Mouse (Mus musculus) embryonic fibroblast, embryonic 13.5 days (primary cell): ENCODE results near the gene Vps9d1. TPM values are rescaled to one million over a fixed set of nuclear protein-coding genes. Genes with fewer than 3 reads are reported as not detected.

ENCODE experiments used
- H3K27ac ChIP-seq: 2 replicates; pipeline ENCODE4 v1.5.1; 2012; ENCODE audit warnings: low read length, control low read depth, inconsistent platforms; ENCODE audit not compliant: insufficient read depth
- H3K4me1 ChIP-seq: 2 replicates; pipeline ENCODE4 v1.6.1; 2011; ENCODE audit warnings: low read length; ENCODE audit not compliant: control insufficient read depth, insufficient read depth
- H3K4me3 ChIP-seq: 2 replicates; pipeline ENCODE4 v1.5.1; 2011; ENCODE audit warnings: mild to moderate bottlenecking, control low read depth, low read length; ENCODE audit not compliant: insufficient read depth
- CTCF ChIP-seq: IDR thresholded peaks from 2 replicates; pipeline ENCODE4 v1.5.1; 2011; ENCODE audit warnings: mild to moderate bottlenecking, control low read depth, low read length, moderate library complexity, borderline replicate concordance; ENCODE audit not compliant: insufficient read depth
- POLR2A ChIP-seq: IDR thresholded peaks from 2 replicates; pipeline ENCODE4 v1.6.1; 2011; ENCODE audit warnings: low read depth, mild to moderate bottlenecking, control low read depth, low read length, moderate library complexity
- polyA plus RNA-seq: library from polyadenylated mRNA; stranded (reverse); fragments of >200 nt; gene quantifications from 2 replicates; pipeline ENCODE4 v1.2.4, GENCODE M21; 2011; ENCODE audit warnings: low read depth; ENCODE audit not compliant: missing spikeins, insufficient read length

The Vps9d1 gene
- polyA plus RNA-seq, 1 experiment = 14.3 TPM

DNA sequence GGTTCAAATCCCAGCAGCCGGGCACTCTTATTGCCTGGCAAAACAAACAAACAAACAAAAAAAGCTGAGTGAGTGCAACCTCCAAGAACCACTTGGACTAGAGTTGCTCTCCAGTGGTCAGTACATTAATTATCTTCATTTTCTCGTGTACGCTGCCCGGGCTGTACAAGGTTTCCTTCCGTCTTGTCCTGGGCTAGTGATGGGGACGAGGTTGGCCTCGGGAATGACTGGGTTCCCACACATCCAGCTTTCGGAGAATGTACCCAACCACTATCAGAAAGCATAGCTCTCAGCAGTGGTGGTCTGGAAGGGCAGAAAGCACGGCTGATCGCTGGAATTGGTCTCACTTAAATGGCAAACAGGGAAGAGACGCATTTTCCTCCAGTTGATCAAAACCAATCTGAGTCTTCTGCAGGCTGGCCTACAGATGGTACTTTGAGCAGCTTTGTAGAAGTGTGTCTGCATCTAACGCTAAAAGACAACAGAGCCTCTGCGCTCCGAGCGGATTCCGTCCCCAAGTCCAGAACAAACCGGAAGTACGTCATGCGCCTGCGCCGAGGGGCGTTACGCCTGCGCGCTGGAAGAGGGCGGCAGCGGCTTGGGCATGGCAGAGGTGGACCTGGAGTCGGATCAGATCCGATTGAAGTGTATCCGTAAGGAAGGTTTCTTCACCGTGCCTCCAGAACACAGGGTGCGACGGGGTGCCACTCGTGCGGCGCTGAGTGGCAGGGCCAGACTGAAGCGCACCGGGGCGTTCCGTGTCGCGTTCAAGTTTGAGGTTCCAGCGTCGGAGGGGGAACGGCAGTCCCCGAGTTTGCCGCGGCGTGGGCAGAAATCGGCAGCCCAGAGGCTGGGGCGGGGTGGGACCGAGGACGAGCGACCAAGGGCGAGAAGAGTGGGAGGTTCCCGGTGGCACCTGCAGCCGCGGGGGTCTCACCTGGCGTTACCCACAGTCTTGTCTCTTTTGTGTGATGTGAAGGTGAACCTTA, 29.6 kb downstream of the Vps9d1 start, which contains the start of gene Cdk10:
TSS of gene Cdk10 (plus strand) at position 565 of the 989 bp plus-strand sequence.
- H3K27ac ChIP-seq = 0 out of 2 replicates have a peak within 1 kb of the TSS, but pooled peaks have one; percentile 36
- H3K4me1 ChIP-seq = 0 out of 2 replicates have a peak, but pooled peaks cover 4% of the 10 kb centered on the region
- TF ChIP-seq CTCF (no peak), POLR2A (peak; percentile 99)
- H3K4me3 ChIP-seq = peak within 1 kb of the TSS; percentile 66

DNA sequence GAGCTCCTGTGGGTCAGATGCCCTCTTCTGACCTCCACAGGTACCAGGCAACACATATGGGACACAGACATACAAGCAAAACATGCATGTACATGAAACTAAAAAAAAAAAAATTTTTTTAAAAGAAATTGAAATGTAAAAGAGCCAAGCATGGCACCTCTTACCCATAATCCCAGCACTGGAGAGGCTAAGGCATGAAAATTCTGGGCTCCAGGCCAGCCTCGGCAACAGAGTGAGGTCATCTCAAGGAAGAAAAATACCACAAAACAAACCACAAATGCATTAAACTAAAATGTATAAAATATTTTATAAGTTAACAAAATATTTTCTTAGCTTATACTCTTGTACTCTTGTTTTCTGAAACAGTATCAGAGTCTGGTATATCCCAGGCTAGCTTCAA, 33.2 kb downstream of the Vps9d1 start:
- no peak for TF ChIP-seq POLR2A
- no peak for TF ChIP-seq CTCF
- Histone ChIP-seq H3K27ac (no peak overlapping the region), H3K4me3 (no peak overlapping the region), H3K4me1 (0 out of 2 replicates have a peak, but pooled peaks cover 4% of the 10 kb centered on the region)

DNA sequence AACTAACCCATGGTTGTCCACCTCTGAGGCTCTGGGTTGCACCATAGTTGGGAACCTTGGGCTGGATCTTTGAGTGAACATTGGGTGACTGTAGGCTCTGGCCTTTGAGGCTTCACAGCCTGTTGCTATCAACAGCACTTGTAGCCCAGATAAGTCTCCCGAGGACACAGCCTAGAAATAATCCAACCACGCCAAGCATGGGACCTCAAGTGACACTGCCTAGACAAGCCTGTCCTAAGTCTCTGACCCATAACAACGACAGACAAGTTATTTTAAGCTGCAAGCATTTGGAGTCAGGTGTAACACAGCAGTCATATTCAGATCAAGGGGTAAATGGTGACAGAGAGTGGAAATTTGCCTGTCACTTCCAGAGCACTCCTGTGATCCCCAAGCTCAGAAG, 38.7 kb downstream of the Vps9d1 start:
- no peak overlapping the region for H3K27ac ChIP-seq
- no peak overlapping the region for H3K4me3 ChIP-seq
- no peak for TF ChIP-seq POLR2A
- TF ChIP-seq CTCF = no peak
- H3K4me1 ChIP-seq = 0 out of 2 replicates have a peak, but pooled peaks cover 6% of the 10 kb centered on the region

DNA sequence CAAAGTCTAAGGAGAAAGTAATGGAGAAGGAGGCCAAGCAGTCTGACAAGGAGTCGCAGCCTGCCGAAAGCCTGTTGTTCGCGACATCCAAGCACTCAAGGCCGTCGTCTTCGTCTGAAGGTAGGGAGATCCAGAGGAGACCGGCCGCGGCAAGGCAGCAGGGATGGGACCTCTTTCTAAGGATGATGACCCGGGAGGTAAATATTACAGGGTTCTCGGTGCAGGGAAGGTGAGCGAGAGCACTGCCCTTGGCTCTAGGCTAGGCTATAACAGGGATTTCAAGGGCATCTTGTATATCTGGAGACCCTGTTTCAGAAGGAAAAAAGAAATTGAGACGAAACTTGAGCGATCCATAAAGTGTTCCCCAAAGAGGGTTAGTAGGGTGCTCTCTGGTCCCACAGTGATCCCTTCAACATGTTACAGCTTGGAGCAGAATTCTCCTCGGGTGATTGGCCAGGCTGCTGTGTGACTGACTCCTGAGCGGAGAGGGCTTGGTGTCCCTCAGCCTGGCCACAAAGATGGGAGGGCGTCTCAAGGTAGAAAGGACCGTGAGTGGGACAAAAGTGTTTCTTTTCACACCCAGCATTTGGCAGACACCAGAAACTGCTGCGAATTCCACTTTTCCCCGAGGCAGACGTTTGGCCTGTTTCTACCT, 40.9 kb downstream of the Vps9d1 start:
- H3K27ac ChIP-seq = peak overlapping the region; percentile 35; the same call in 1 of the 2 replicates
- H3K4me1 ChIP-seq = 0 out of 2 replicates have a peak, but pooled peaks cover 6% of the 10 kb centered on the region

GRCm38 (mm10) chr8:123212321-123213117, 41.6 kb downstream of the Vps9d1 start, which contains the start of the genes Chmp1a and Spata33:
TSS of gene Chmp1a (minus strand) at chr8:123212763.
TSS of gene Spata33 (plus strand) at chr8:123212832.
- Histone ChIP-seq H3K27ac (peak within 1 kb of the TSS; percentile 35; the same call in 1 of the 2 replicates), H3K4me1 (0 out of 2 replicates have a peak, but pooled peaks cover 6% of the 10 kb centered on the region), H3K4me3 (peak within 1 kb of the TSS; percentile 99)
- TF ChIP-seq POLR2A = peak; percentile 79
- no peak for TF ChIP-seq CTCF

More for the DNA sequence above, 40.9 kb downstream of the Vps9d1 start:
- peak overlapping the region; percentile 60 for H3K4me3 ChIP-seq
- TF ChIP-seq POLR2A (0 out of 2 replicates have a peak, but pooled peaks have one; percentile 43), CTCF (no peak)

DNA sequence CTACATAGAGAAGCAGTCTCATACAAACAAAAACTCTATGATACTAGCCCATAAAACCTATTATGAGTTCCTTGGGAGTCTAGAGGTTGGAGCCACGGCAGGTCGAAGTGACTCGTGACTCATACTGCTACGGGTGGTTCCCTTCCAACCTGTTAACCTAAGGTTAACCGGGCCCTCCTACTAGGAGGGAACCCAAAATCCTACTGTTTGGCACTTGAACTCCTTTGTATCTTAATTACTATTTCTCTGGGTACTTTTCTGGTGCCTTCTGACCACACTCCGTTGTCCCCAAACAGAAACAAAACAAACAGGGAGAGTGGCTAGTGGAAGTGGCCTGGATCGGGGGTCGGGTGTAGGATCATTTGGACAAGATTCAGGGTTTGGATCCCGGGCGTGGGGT, 42.3 kb downstream of the Vps9d1 start:
- Histone ChIP-seq H3K27ac (no peak overlapping the region), H3K4me1 (0 out of 2 replicates have a peak, but pooled peaks cover 6% of the 10 kb centered on the region), H3K4me3 (peak overlapping the region; percentile 99)
- TF ChIP-seq POLR2A = no peak
- no peak for TF ChIP-seq CTCF

- TF ChIP-seq CTCF (no peak), POLR2A (no peak)
- Histone ChIP-seq H3K4me3 (no peak overlapping the region), H3K27ac (no peak overlapping the region), H3K4me1 (no peaks in the 10 kb centered on the region)
These were observed 50.6 kb downstream of the Vps9d1 start for GRCm38 (mm10) chr8:123203571-123203970.

- Histone ChIP-seq H3K4me1 (no peaks in the 10 kb centered on the region), H3K4me3 (no peak overlapping the region), H3K27ac (no peak overlapping the region)
- 0 out of 2 replicates have a peak, but pooled peaks have one; percentile 12 for TF ChIP-seq CTCF
- no peak for TF ChIP-seq POLR2A
These were observed 51.9 kb downstream of the Vps9d1 start for GRCm38 (mm10) chr8:123202288-123202687.
